Mouse (Mus musculus) kidney, embryonic 15.5 days (tissue): ENCODE results near the gene AC140267.1. TPM values are rescaled to one million over a fixed set of nuclear protein-coding genes. Genes with fewer than 3 reads are reported as not detected.

Source experiments
- ATAC-seq: fragments of 200-750 bp; cut with Nextera tagmentation; replicated peaks from 2 replicates; pipeline ENCODE4 v1.8.0; 2017; ENCODE audit warnings: moderate TSS enrichment; ENCODE audit not compliant: low FRiP score
- H3K27ac ChIP-seq: fragments of 300-500 bp; sonication (generic); 2 replicates; pipeline ENCODE4 v1.5.1; 2015; ENCODE audit warnings: mild to moderate bottlenecking, inconsistent platforms
- H3K27me3 ChIP-seq: fragments of 300-500 bp; sonication (generic); 2 replicates; pipeline ENCODE4 v1.6.1; 2015; ENCODE audit warnings: inconsistent platforms
- H3K36me3 ChIP-seq: fragments of 300-500 bp; sonication (generic); 2 replicates; pipeline ENCODE4 v1.6.1; 2015; ENCODE audit warnings: inconsistent platforms
- H3K4me1 ChIP-seq: fragments of 300-500 bp; sonication (generic); 2 replicates; pipeline ENCODE4 v1.6.1; 2015; ENCODE audit warnings: inconsistent platforms
- H3K4me2 ChIP-seq: fragments of 300-500 bp; sonication (generic); 2 replicates; pipeline ENCODE4 v1.6.1; 2015; ENCODE audit warnings: moderate library complexity, mild to moderate bottlenecking, inconsistent platforms
- H3K4me3 ChIP-seq: fragments of 300-500 bp; sonication (generic); replicated peaks from 2 replicates; pipeline ENCODE4 v1.5.1; 2015; ENCODE audit warnings: mild to moderate bottlenecking, inconsistent platforms
- H3K9ac ChIP-seq: fragments of 300-500 bp; sonication (generic); 2 replicates; pipeline ENCODE4 v1.6.1; 2015; ENCODE audit warnings: mild to moderate bottlenecking, inconsistent platforms
- H3K9me3 ChIP-seq: fragments of 300-500 bp; sonication (generic); replicated peaks from 2 replicates; pipeline ENCODE4 v1.6.1; 2016; ENCODE audit warnings: inconsistent platforms
- WGBS: fragments of 180-500 bp; shearing (Covaris S2); methylation state at CpG from one replicate; pipeline ENCODE4 v1.1.7; 2015; ENCODE audit warnings: mixed read lengths; 5-methylcytosine and 5-hydroxymethylcytosine counted together
- polyA plus RNA-seq: library from polyadenylated mRNA; unstranded; fragments of >200 nt; fragmentation: Nextera tagmentation; extraction: Ambion mirVana; gene quantifications from 2 replicates; pipeline ENCODE4 v1.2.1, GENCODE M21; 2015

AC140267.1 gene
- polyA plus RNA-seq = not detected in 2 replicates

GRCm38 (mm10) chr15:80235535-80235934, at the start of gene AC140267.1:
TSS of gene AC140267.1 (plus strand) at chr15:80235835.
- ATAC-seq = no peak
- Histone ChIP-seq H3K4me1 (peaks cover 20% of the 10 kb centered on the region), H3K27ac (peak within 1 kb of the TSS; percentile 93), H3K27me3 (no peaks in the 10 kb centered on the region), H3K9me3 (no peaks in the 10 kb centered on the region), H3K9ac (peak within 1 kb of the TSS; percentile 81), H3K4me2 (peak within 1 kb of the TSS; percentile 75), H3K36me3 (peaks cover 43% of the 10 kb centered on the region), H3K4me3 (peak within 1 kb of the TSS; percentile 98)
- 95% methylated on average over 9 of the region's 9 CpGs for WGBS

- Histone ChIP-seq H3K9ac (no peak overlapping the region), H3K36me3 (no peaks in the 10 kb centered on the region), H3K4me2 (0 out of 2 replicates have a peak overlapping the region, but pooled peaks have one; percentile 2), H3K27me3 (no peaks in the 10 kb centered on the region), H3K9me3 (no peaks in the 10 kb centered on the region), H3K4me3 (no peak overlapping the region), H3K27ac (0 out of 2 replicates have a peak overlapping the region, but pooled peaks have one; percentile 46), H3K4me1 (peaks cover 34% of the 10 kb centered on the region)
- WGBS = 77% methylated on average over 5 of the region's 5 CpGs
- no peak for ATAC-seq
Measured at GRCm38 (mm10) chr15:80188927-80189326, 46.7 kb upstream of the AC140267.1 start.

DNA sequence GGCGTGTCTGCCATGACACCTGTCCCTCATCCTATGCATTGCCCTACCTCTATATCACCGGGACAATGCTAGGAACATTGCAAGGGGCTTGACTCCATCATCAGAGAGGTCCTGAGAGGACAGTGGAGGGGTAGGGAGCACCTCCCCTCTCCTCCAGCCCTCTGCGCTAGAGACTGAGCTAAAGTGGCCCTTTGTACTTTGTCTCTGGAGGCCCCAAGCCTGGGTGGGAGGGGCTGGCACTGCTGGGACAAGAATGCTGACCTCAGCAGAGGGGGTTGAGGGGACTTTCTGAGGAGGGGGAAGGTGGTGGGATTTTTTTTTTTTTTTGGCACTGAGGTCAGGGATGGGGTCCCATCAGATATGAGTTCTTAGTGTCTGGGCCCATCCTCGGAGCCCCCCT, 45.6 kb upstream of the AC140267.1 start:
- Histone ChIP-seq H3K9ac (no peak overlapping the region), H3K27ac (peak overlapping the region; percentile 46; the same call in 1 of the 2 replicates), H3K4me3 (no peak overlapping the region), H3K27me3 (no peaks in the 10 kb centered on the region), H3K4me1 (peaks cover 34% of the 10 kb centered on the region), H3K4me2 (no peak overlapping the region), H3K9me3 (no peaks in the 10 kb centered on the region), H3K36me3 (no peaks in the 10 kb centered on the region)
- ATAC-seq = 0 out of 2 replicates have a peak, but pooled peaks have one; percentile 30
- WGBS = 83% methylated on average over 4 of the region's 4 CpGs

DNA sequence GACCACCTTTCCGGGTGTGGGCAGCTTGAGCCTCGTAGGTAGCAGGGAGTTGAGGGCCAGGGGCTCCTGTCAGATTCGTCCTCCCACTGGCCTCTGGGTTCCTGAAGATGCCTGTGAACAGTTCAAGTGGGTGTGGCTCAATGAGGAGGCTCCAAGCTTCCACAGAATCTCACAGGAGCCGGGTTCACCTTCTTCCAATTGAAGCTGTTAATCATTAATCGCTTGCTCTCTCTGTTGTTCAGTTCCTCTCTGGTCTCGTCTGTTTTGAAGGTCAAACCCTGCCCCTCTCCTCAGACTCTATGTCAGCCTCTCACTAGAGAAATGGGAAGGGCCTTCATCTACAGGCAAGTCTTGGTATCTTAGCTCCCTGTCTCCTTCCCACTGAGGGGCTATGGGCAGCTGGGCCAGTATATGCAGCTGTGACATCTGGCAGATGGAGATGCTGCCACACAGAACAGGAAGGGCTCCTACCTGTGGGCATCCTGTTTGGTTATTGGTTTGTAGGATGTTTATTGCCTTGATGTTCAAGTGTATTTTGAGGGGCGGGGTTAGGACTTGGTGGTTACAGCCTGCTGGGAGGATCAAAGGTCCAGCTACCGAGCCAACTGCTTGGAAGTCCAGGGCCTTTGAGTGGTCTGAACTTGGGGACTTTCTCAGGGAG, 43.9 kb upstream of the AC140267.1 start:
- H3K27me3 ChIP-seq = no peaks in the 10 kb centered on the region
- no peak overlapping the region for H3K9ac ChIP-seq
- peak; percentile 71 for ATAC-seq
- 50% methylated on average over 8 of the region's 8 CpGs for WGBS
- no peaks in the 10 kb centered on the region for H3K36me3 ChIP-seq
- no peaks in the 10 kb centered on the region for H3K9me3 ChIP-seq
- peaks cover 34% of the 10 kb centered on the region for H3K4me1 ChIP-seq
- H3K27ac ChIP-seq = peak overlapping the region; percentile 48
- no peak overlapping the region for H3K4me3 ChIP-seq
- no peak overlapping the region for H3K4me2 ChIP-seq

DNA sequence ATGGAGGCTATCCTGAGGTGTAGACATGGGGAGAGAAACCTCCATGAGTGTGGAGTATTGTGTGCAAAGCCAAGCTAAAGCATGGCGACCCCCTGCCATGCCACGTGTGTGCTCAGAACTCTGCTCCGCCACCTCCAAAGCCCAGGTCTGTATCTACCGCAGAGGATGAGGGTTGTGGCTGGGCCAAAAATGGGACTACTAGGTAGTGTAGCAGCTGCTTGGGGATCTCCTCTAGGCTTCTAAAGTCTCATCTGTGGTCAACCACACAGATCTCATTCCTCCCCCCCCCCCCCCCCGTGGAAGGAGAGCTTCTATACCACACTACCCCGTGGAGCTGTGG, 43.4 kb upstream of the AC140267.1 start:
- Histone ChIP-seq H3K9ac (no peak overlapping the region), H3K27ac (peak overlapping the region; percentile 48), H3K9me3 (no peaks in the 10 kb centered on the region), H3K36me3 (no peaks in the 10 kb centered on the region), H3K27me3 (no peaks in the 10 kb centered on the region), H3K4me2 (no peak overlapping the region), H3K4me3 (no peak overlapping the region), H3K4me1 (peaks cover 34% of the 10 kb centered on the region)
- 86% methylated on average over 6 of the region's 6 CpGs for WGBS
- ATAC-seq = no peak

DNA sequence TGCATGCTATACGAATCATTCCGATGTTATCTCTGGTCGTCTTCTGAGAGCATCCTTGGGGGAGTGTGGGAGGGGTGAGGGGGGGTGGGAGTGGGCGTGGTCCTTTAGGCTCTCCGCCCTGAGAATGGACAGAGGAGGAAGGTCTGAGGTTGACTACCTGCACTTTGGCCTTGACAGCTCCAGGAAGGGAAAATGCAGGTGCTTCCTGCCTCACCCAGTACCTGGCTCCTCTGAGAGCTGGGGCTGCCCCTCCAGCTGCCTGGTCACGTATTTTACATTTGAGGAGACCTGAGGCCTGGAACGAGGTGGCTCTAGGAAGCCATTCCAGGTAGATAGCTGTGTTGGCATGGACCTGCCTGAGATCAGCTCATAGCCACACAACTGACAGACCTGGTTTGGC, 42.8 kb upstream of the AC140267.1 start:
- 76% methylated on average over 7 of the region's 7 CpGs for WGBS
- no peak for ATAC-seq
- H3K27ac ChIP-seq = no peak overlapping the region
- no peak overlapping the region for H3K9ac ChIP-seq
- H3K4me2 ChIP-seq = no peak overlapping the region
- H3K4me1 ChIP-seq = peaks cover 34% of the 10 kb centered on the region
- no peaks in the 10 kb centered on the region for H3K36me3 ChIP-seq
- no peaks in the 10 kb centered on the region for H3K27me3 ChIP-seq
- H3K9me3 ChIP-seq = no peaks in the 10 kb centered on the region
- H3K4me3 ChIP-seq = no peak overlapping the region

DNA sequence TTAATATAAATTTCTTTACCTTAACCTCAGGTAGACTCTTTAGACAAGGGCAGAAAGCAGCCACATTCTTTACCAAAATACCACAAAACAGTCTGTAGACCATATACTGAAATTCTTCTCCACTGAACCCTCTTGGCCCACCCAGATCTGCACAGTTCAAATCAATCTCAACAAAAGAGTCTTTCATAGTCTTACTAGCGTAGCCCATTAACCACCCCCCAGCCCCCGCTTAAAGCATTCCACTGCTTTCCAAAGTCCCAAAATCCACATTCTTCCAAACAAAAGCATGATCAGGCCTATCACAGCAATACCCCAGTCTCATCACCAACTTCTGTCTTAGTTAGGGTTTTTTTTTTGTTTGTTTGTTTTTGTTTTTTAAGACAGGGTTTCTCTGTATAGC, 36.1 kb upstream of the AC140267.1 start:
- Histone ChIP-seq H3K4me3 (no peak overlapping the region), H3K27me3 (no peaks in the 10 kb centered on the region), H3K36me3 (no peaks in the 10 kb centered on the region), H3K9ac (no peak overlapping the region), H3K9me3 (no peaks in the 10 kb centered on the region), H3K27ac (no peak overlapping the region), H3K4me2 (no peak overlapping the region), H3K4me1 (no peaks in the 10 kb centered on the region)
- 85% methylated on average over 2 of the region's 2 CpGs for WGBS
- ATAC-seq = no peak

- H3K9ac ChIP-seq = no peak overlapping the region
- no peaks in the 10 kb centered on the region for H3K36me3 ChIP-seq
- 84% methylated on average over 6 of the region's 6 CpGs for WGBS
- ATAC-seq = no peak
- H3K4me3 ChIP-seq = no peak overlapping the region
- no peaks in the 10 kb centered on the region for H3K4me1 ChIP-seq
- H3K27me3 ChIP-seq = no peaks in the 10 kb centered on the region
- no peak overlapping the region for H3K4me2 ChIP-seq
- H3K9me3 ChIP-seq = no peaks in the 10 kb centered on the region
- no peak overlapping the region for H3K27ac ChIP-seq
Measured at GRCm38 (mm10) chr15:80202111-80202775, 33.4 kb upstream of the AC140267.1 start.

DNA sequence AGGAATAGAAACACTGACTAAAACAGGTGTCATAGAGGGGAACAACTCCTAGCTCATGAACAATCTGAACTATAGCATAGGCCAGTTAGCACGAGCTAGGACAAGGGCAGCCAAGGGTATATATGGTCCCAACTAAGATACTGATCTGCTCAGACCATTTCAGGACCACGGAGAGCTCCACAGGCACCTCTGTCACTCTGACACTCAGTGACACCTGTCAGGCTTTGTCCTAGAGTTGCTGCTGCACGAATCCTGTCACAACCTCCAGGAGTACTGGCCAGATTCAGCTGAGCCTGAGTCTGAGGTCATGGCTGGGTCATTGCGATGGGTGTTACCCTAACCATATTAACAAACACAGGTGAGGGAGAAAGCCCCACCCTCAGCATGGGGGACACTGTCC, 32.2 kb upstream of the AC140267.1 start:
- Histone ChIP-seq H3K4me3 (no peak overlapping the region), H3K27me3 (no peaks in the 10 kb centered on the region), H3K4me1 (peaks cover 4% of the 10 kb centered on the region), H3K9ac (no peak overlapping the region), H3K9me3 (no peaks in the 10 kb centered on the region), H3K27ac (no peak overlapping the region), H3K4me2 (no peak overlapping the region), H3K36me3 (no peaks in the 10 kb centered on the region)
- 38% methylated on average over 4 of the region's 4 CpGs for WGBS
- no peak for ATAC-seq

DNA sequence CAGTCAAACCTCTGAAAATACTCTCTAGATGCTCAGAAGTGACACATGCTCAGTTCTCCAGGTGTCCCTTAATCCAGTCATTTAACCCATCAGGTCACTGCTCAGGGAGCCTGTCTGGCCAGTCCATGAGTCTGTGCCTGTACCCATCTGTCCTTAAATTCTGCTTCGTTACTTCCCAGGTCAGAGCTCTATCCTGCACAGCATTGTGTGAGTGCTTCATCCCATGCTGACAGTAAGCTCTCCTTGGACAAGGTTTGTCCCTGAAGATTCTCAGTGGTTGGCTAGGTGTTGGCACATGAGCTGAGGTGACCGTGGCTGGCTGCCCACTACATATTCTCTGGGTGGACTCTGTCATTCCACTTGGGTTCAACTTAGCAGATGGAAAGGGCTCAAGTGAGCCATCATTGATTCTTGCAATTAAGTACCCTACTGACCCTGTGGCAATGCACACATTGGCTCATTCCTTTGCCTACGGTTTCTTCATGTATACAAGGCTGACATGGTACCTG, 29.5 kb upstream of the AC140267.1 start:
- Histone ChIP-seq H3K9me3 (no peaks in the 10 kb centered on the region), H3K9ac (no peak overlapping the region), H3K27me3 (no peaks in the 10 kb centered on the region), H3K4me2 (no peak overlapping the region), H3K4me3 (no peak overlapping the region), H3K36me3 (peaks cover 1% of the 10 kb centered on the region), H3K4me1 (peaks cover 9% of the 10 kb centered on the region), H3K27ac (no peak overlapping the region)
- 89% methylated on average over 3 of the region's 3 CpGs for WGBS
- ATAC-seq = no peak

DNA sequence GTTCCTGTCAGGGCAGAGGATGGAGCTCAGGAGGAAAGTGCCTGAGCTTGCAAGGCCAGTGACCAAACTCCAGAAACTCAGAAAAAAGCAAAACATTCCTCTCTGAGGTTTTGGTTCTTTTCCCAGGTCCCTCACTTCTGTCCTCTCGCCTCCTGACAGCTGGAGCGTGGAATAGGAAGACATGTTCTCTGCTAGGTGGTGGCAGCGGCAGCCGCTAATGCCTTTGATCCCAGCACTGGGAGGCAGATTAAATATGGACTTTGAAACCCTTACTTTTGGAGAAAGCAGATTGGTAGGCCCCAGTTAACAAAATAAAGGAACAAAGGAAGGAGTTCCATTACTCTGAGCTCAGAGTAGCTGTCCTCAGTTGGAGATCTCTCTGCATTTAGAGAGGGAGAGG, 27.2 kb upstream of the AC140267.1 start:
- Histone ChIP-seq H3K36me3 (peaks cover 16% of the 10 kb centered on the region), H3K9ac (no peak overlapping the region), H3K27me3 (no peaks in the 10 kb centered on the region), H3K9me3 (no peaks in the 10 kb centered on the region), H3K27ac (peak overlapping the region; percentile 15), H3K4me1 (peaks cover 9% of the 10 kb centered on the region), H3K4me2 (no peak overlapping the region), H3K4me3 (no peak overlapping the region)
- 0 out of 2 replicates have a peak, but pooled peaks have one; percentile 15 for ATAC-seq
- WGBS = 17% methylated on average over 4 of the region's 4 CpGs

GRCm38 (mm10) chr15:80213688-80214087, 21.9 kb upstream of the AC140267.1 start:
- Histone ChIP-seq H3K27me3 (no peaks in the 10 kb centered on the region), H3K4me3 (no peak overlapping the region), H3K4me1 (peaks cover 2% of the 10 kb centered on the region), H3K9me3 (no peaks in the 10 kb centered on the region), H3K36me3 (peaks cover 21% of the 10 kb centered on the region), H3K4me2 (no peak overlapping the region), H3K27ac (no peak overlapping the region), H3K9ac (no peak overlapping the region)
- ATAC-seq = no peak
